Mouse (Mus musculus) CD4-positive, CD25-positive, alpha-beta regulatory T cell, adult 2 months (primary cell): ENCODE results near the gene Itgal.
A peak's percentile ranks its signal among the peaks of the same experiment; 100 is the strongest.
"Not testable (repeated sequence)": the region's sequence is repeated elsewhere in the genome, so short reads cannot be mapped to it uniquely, and the experiment has no call there.

Experiments used
- DNase-seq: peaks from one replicate; pipeline ENCODE4 v3.0.0-alpha.2; 2012; ENCODE audit warnings: low read depth, low spot score

Itgal gene

DNA sequence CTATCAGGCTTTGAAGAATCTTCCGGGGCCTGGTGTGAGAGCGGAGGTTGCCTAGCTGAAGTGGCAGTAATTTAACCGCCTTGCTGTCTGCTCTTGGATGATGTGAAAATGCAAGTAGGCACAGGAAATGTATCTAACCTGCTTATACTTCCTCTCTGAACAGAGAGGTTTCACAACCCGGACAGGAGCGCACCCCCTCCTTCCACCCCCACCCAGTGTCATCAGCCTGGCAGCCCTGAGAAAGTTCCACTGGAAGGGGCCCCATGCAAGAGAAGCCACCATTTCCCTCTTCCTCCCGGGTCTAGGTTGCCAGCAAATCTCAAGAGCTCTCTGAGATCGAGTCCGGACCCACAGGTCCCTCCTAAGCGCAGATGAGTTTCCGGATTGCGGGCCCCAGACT is at the start of gene Itgal:
Gene Itgal, plus strand, starts transcription at position 163 of the 400 bp plus-strand sequence.
- DNase-seq = peak; percentile 83

DNA sequence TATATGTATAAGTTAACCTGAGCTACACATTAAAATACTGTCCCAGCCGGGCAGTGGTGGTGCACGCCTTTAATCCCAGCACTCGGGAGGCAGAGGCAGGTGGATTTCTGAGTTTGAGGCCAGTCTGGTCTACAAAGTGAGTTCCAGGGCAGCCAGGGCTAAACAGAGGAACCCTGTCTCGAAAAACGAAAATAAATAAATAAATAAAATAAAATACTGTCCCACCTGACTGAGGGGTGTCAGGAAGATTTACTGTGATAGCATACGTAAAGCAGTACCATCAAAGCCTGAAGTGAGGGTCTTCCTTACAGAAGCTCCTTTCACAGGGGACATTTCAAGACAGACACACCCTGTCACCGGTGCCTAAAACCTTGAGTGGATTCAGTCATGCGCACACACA is 45.5 kb upstream of the Itgal start:
- DNase-seq = not testable (repeated sequence)

DNA sequence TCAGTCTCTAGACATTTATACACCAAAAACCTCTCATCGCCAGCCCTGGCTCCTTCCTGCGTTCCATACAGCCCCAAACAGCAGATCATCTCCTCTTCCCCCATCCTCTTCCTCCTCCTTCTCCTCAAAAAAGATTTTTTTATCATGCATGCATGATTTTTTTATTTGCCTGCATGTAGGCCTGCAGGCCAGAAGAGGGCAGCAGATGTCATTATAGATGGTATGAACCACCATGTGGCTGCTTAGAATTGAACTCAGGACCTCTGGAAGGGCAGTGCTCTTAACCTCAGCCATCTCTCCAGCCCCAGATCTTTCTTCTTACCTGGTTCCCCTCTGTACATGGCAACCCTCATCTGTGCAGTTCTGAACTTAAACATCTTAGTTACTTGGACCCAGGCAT is 43.6 kb upstream of the Itgal start:
- peak; percentile 77 for DNase-seq

DNA sequence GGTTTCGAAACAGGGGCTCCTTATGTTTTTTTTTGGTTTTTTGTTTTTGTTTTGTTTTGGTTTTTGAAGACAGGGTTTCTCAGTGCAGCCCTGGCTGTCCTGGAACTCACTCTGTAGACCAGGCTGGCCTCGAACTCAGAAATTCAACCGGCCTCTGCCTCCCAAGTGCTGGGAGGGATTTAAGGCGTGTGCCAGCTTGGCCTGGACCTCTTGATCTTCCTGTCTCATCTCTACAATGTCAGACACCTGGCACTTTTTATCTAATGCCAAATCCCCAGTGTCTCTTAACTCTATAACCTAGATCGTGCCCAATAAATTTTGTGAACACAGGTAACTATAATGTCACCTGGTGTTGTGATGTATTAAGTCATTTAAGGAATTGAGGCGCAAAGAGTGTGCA is 42.7 kb upstream of the Itgal start:
- no peak for DNase-seq

DNA sequence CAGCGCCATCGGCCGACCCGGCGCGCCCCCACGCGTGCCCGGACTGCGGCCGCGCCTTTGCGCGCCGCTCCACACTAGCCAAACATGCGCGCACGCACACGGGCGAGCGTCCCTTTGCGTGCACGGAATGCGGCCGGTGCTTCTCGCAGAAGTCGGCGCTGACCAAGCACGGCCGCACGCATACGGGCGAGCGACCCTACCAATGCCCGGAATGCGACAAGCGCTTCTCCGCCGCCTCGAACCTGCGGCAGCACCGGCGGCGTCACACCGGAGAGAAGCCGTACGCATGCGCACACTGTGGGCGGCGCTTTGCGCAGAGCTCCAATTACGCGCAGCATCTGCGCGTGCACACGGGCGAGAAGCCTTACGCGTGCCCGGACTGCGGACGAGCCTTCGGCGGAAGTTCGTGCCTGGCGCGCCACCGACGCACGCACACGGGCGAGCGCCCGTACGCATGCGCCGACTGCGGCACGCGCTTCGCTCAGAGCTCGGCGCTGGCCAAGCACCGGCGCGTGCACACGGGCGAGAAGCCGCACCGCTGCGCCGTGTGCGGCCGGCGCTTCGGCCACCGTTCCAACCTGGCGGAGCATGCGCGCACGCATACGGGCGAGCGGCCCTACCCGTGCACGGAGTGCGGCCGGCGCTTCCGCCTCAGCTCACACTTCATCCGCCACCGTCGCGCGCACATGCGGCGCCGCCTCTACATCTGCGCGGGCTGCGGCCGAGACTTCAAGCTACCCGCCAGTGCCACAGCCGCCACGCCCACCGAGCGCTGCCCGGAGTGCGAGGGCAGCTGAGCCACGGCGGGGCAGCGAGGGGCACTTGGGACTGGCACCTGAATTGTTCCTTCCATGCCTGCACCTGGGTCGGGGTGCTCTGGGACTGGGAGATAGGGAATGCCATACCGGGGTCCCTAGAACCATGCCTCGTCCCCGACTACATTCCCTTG is 42.0 kb upstream of the Itgal start:
- DNase-seq = peak; percentile 99

DNA sequence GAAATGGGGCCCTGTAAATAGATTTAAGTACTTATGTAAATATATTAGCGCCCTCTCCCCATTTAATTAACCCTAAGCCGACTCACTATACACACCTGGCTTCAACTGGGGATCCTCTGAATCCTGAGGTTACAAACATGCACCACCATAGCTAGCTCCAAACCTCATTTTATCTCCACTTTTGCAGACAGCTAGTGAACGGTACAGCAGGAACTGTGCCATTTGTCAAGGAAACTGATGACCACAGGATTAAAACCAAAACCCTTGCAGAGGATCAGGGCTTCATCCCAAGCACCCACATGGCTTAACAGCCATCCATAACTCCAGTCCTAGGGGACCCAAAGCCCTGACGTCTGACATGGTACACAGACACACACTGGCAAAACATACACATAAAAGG is 41.1 kb upstream of the Itgal start:
- DNase-seq = no peak

DNA sequence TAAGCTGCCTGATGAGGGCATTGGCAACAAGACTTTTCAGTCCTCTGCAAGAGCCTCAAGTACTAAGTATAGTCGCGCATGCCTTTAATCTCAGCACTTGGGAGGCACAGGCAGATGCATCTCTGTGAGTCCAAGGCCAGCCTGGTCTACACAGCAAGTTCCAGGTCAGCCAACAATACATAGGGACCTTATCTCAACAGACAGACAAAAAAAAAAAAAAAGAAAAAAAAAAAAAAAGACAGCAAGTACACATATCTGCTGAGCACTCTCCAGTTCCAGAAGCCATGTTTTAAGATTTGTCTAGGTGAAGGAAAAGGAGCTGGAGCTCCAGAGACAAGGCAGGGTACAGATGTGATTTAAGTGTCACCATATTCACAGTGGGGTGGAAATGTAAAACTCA is 40.1 kb upstream of the Itgal start:
- DNase-seq = no peak

DNA sequence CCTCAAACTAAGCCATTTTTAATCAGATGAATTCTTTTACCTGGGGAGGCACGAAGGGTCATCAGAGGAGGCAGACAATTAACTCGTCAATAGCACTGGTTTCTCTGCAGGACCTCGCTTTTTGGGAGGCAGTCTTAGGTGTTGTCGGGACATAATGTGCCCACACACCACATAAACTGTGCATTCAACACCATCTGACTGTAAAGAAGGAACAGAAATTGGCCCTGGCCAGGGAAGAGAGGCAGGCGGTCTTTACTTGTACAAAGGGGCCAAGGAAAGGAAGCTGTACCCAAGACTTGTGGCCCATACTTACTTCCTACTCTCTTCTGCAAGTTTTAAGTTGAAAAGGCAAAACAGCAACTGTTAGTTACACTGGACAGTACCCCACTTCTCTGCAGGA is 39.5 kb upstream of the Itgal start:
- no peak for DNase-seq

DNA sequence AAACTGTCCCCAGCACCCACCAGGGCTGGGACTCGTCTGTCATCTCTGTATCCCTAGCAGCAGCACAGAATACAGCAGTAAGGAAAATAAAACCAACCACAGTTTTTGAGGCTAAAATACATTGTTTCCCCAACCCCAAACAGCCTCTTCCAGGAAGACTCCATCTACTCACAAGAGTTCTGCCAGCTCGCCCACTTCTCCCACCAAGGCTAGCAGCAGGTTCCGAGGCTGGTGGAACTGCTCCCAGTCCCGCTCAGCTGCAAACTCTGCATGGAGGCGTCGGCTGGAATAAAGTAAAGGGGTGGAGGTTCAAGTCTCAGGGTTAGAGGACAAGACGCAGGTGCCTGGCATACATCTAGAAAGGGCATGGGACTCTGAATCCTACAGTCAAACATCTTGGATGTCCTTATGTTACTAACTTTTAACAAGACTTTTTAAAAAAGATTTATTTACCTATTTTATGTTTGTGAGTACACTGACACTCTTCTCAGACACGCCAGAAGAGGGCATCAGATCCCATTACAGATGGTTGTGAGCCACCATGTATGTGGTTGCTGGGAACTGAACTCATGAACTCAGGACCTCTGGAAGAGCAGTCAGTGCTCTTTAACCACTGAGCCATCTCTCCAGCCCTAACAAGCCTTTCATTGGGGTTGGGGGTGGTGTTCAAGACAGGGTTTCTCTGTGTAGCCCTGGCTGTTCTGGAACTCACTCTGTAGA is 36.7 kb upstream of the Itgal start:
- DNase-seq = no peak

DNA sequence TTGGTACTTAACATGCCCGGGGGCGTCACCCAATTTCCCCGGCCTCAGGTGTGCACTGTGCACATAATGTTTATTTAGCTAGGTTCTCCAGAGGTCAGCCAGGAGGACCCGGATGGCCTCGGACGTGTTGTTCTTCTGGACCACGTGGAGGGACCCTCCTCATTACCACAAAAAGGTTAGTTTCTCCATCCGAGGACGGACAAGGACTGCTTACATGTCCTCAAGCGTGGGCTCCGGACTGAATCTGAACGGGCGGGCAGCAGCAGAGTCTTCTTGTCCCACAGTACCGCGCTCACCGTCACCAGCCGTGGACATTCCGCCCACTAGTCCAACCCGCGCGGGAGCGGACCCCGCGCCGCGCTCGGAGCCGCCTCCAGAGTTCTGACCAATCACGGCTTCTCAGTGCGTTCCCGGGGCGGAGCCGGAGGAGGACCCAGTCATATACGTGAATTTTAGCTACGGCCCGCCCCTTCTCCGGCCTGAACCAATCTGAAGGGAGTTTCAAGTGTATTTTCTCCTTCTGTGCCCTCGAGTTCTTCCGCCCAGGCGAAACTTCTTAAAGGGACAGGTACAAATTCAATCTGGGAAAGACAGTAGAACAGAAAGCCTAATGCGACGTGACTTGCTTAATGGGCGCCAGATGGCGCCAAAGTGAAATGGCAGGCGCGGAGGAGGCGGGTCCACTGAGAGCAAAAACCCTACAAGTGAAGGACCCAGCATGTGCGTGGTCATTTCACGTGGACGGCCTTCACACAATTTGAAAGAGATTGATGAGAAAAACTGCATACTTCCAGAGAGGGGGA is 35.5 kb upstream of the Itgal start, which contains the start of gene Dctpp1:
Gene Dctpp1, minus strand, starts transcription at position 401 of the 803 bp plus-strand sequence.
- peak; percentile 98 for DNase-seq

DNA sequence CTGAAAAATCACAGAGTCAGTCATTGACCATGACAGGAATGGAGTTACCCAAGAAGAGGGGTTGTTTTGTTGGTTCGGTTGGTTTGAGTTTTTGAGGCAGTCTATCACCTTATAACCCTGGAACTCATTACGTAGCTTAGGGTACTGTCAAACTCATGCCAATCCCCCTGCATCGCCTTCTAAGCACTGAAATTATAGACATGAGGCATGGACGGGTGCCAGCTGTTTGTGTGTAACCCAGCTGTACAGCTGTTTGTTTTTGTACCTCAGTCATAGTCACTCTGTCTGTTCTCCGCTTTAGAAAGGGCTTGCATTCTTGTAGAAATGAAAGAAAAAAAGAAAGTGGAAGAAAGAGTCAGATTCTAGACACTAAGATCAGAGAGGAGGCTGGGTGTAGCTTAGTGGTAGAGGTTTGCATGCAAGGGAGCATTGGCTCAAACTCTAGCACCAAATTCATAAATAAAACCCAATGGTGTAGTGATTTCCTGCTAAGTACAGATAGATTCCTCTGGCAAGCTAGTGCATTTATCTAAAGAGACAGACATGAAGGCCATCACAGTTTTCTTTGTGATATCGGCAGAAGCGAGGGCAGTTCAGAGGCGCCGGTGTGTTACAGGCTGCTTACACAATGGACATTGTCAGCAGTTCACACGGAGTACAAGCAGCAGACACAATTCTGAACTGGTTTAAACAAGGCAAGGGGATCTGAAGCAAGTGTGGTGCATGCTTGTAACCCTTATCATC is 33.7 kb upstream of the Itgal start:
- no peak for DNase-seq

DNA sequence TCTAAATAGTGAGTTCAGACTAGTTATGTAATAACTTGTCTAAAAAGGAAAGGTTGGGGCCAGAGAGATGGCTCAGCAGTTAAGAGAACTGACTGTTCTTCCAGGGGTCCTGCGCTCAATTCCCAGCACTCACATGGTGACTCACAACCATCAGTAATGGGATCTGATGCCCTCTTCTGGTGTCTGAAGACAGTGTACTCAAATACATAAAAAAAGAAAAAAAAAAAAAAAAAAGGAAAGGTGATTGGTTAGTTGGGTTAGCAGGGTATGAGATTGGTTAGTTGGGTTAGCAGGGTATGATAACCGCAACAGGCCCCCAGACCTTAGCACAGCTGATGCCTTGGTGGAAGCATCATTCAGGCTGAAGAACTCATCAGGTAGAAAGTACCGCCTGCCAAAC is 32.5 kb upstream of the Itgal start:
- DNase-seq = no peak

DNA sequence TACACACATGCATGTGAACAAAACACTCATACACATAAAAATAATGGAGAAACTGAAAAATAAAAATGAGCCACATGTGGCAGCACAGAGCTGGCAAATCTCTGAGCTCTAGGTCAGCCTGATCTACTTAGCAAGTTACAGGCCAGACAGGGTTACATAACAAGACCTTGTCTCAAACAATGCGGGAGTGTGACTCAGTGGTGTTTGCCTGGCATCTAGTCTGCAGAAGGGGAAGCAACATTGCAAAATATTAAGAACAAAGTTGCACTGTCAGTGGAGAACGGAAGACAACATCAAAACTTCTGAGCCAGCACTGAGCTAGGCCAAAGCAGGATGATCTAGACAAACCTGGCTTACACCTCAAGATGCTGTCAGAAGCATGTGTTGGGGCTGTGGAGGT is 25.8 kb upstream of the Itgal start:
- DNase-seq = no peak

DNA sequence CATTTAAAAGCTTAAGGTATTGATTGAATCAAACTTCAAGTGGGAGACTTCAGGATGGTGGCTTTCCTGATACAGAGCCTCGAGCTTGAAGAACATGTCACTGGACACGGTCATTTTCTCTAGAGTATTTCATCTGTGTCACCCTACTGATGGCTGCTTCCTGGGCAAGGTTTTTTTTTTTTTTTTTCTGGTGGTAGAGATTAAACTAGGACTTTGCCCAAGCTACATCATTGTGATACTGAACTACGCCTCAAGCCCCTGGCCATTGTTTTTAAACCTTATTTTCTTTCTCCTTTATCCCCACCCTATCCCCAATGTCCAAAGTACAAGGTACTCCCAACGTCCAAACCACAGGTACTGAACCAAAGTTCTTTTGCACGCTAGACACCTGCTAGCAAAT is 25.4 kb upstream of the Itgal start:
- no peak for DNase-seq

DNA sequence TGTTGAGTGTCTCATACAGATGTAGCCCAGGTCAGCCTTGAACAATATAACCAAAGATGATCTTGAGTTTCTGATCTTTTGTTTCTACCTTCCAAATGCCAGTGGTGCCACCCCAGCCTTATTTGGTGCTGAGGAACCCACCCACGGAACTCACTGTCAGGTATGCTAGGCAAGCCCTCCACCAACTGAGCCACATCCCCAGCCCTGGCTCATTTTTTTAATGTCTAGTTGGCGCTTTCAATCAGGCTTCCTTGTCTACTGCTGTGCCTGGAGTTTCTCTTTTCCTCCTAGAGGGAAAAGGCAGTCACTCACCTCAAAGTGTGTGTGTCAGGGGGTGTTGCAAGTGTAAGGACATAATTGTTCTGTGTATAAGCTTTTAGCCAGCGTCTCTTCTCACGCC is 25.0 kb upstream of the Itgal start:
- DNase-seq = no peak

DNA sequence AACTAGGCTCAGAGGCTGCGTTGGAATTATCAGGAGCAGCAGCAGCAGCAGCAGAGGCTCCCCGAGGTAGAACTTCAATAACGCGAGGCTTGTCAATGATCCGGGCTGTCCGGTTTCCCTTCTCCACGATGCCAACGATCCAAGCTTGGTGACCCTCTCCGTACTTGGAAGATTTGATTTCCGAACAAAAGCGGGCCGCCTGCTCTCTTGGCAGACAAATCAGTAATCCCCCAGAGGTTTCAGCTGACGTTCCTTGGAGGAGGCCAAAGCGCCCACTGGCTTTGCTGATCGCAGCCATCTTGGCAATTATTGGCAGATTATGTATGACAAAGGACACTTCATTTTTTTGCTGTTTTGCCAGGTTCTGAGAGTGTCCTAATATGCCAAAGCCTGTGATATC is 23.5 kb upstream of the Itgal start:
- no peak for DNase-seq

DNA sequence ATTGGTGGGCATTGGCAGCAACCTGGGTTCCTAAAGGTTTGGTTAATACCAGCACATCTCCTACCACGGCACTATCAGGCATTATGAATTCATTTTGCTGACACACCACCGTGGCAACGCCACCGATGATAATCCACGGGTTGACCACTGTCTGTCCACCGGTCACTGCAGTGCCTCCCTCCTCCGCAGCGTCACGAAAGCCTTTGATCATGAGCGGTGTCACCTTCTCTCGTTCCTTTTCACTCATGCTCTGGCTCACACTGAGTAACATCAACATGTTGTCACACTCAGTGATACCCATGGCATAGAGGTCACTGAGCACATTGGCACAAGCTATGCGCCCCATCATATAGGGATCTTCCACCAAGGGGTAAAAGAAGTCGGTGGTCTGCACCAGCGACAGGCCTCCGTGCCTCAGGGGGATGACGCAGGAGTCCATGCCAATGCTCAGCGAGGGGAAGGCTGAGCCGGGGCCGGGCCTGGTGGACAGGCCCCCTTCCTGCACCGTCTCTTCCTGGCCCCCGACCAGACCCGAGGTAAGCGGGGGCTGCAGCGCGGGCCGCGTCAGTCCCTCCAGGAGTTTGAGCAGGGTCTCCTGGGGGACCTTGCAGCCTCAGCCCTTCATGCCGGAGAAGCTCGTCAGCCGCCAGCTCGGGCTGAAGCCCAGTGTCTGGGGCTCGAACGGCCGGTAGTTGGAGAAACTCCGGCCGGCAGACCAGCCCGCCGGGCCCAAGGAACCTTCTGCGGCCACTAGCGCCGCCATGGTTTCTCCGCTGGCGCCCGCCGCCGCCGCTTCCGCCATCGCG is 22.7 kb upstream of the Itgal start:
- no peak for DNase-seq

DNA sequence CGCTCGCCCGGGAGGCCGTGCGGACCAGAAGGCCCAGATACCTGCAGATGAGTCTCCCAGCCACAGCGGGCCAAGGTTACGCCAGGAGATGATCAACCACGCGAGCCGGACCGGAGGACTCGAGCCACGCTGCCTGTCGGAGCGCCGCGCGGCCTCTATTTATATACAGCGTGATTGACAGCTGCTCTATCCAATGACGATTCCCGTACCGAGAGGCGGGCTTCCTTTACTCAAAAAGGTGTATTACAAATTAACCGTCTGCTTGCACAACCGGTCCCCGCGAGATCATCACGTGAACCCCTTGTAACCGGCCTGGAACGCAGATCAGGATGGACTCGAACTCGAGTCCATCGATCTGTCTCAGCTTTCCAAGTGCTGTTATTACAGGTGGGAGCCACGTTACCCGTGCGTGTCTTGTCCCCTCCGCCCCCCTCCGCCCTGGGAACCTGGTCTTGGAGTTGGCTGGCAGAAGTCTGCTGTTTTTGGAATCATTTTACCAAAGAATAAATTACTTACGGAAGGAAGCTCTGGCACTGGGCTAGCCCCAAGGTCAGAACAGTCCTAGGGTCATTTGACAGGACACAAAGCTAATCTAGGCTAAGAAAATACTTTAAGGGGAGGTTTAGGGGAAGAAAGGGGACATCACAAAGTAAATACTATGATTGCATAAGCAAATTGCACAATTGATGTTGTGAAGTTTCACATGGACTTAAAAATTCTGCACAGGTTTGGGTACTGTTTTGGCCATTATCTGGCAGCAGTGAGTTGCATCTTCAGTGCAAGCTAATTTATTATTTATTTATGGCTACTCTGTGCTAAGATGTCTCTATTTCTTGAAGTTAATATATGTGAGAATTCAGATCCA is 21.9 kb upstream of the Itgal start, which contains the start of gene Sephs2:
Gene Sephs2, minus strand, starts transcription at position 131 of the 865 bp plus-strand sequence.
- peak; percentile 96 for DNase-seq

DNA sequence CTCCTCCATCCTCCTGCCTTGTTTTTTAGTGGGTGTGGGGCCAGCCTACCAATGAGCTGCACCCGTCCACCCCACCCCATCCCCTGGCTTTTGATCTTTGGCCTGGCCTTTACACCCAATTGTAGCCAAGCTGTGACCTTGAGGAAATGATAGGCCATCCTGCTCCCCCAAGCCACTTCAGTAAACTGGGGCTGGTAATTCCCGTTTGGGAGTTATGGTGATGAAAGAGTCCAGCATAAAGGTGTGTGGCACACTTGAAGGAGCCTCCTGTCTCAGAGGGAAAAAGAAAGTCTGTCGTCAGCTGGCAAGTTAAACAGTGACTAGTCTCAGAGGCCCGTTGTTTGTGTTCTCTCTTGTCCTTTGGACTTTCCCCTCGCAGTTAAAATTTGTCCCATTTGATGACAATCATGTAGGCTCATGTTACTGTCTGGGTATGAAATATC is 19.5 kb upstream of the Itgal start:
- no peak for DNase-seq
